Mouse (Mus musculus) c-Kit-positive CD71-negative TER-119-negative erythroid progenitor cells, embryonic 14.5 days (primary cell): ENCODE measurements around the gene Trappc6a.
"Not testable (repeated sequence)": the region's sequence is repeated elsewhere in the genome, so short reads cannot be mapped to it uniquely, and the experiment has no call there.

Experiments used
- DNase-seq: peaks from one replicate; pipeline ENCODE4 v3.0.0-alpha.2; 2013; ENCODE audit warnings: low read depth

Gene Trappc6a

DNA sequence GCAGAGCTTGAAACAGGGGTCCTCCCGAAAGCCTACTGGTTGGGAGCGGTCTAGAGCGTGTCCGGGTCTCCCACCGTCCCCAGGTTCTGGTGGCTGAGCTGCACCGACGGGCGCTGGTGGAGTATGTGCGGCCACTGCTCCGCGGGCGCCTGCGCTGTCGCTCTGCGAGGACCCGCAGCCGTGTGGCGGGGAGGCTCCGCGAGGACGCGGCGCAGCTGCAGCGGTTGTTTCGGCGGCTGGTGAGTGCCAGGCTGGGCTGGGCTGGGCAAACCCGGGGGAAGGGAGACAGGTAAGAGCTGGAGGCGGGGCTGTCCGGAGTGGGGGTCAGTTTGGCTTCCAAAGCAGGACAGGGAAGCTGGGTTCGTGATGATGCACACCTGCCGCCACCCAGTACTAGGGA is 18.7 kb upstream of the Trappc6a start:
- no peak for DNase-seq

DNA sequence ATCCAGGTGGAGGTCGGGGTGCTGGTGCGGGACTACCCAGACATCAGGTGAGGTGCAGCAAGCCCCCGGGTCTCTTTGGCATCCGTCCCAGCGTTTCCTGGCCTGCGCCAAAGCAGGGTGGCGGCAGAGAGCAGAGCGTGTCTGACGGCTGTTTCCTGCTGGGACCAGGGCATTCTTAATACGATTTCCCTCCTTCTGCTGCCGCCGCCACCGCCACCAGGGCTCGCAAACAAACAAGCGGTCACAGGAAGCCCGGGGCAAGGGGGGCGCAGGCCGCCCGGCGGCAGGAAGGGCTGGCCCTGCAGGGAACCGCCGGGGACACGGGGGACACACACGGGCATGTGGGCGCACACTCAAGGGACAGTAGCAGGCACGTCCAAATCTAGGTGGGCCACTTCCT is 16.5 kb upstream of the Trappc6a start:
- DNase-seq, result no peak

DNA sequence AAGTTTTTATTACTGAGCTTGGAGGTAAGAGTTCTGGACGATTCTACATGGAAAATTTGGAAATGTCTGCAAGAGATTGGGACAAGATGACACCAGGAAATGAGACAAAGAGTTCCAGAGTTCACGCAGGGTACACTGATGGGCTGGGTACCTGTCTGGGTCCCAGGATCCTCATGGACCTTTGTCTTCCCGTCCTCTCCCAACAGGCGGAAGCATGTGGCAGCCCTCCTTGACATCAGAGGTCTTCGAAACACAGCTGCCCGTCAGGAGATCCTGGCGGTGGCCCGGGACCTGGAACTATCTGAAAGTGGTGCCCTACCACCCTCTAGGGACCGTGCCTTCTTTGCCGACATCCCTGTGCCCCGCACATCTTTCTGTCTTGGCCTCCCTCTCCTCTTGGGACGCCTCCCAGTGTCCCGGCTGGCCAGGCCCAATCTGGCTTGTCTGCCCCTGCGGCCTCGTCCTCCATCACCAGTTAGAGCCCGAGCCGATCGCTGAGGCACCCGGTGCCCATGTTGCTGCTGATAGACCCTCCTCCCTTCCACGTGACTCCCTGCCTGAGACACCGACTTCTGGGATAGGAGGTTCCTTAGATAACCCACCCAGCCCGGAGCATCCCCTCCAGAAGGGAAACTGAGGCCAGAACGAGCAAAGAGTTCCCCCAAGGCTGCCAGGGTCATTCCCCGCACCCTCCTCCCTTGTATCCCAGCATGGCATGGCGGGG is 13.3 kb upstream of the Trappc6a start:
- no peak for DNase-seq

DNA sequence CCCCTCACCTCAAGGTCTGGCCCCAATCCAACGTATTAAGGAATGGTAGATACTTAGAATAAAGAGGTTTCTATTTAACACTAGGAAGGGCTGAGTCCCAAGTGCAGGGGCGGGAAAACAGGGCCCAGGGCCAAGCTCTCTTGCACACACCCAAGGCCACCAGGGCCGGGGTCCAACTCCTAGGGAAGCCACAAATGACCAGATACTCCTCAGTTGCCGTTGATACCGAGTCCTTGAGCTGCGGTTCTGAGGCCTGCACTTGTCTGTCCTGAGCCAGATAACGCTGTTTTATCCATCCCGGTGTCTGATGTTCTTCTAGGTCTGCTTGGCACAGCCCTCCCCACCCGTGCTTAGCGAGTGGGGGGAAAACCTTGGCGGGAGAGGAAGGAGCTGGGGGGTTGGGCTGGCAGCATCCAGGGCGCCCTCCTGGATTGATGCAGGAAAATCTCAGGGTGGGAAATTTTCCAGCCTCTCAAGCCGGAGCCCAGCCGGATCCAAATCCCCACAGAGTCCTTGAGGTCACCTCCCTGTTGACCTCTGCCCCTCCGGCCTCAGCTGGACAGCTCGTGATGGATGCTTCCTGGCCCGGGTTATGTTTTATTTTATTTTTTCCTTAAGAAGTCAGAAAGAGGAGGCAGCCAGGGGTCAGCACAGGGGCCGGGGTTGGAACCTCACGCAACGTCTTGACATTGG is 12.5 kb upstream of the Trappc6a start:
- no peak for DNase-seq

DNA sequence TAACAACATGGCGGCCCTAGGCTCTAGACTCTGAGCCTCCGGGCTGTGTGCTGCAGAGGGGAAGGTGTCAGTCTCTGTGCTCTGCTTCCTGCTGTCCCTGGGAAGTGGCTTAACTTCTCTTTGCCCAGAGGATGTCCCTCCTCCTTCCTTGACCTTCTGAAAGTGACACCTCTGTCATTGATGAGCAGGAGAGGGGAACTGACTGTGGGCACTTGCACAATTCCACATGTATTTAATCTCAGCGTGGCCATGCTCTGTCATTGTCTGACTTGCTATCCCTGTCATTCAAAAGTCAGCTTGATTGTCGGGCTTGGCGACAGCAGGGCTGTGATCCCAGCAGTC is 12.0 kb upstream of the Trappc6a start:
- no peak for DNase-seq

DNA sequence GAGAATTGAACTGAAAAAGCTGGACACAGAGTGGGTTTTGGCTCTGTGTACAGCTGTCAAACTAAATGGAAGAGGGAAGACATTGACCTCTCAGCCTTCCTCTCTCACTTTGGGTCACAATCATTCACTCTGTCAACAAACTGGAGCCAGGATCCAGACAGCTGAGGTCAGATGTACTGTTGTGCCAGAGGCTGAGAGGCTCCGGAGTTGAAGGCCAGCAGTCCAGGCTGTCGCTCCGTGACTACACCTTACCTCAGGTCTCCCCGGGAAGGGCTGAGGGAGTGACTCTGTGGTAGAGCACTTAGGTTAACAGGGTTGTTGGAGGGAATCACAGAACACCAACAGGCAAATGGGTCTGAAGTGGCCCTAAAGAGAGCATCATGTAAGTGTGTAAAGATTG is 9.9 kb upstream of the Trappc6a start:
- DNase-seq, result no peak

DNA sequence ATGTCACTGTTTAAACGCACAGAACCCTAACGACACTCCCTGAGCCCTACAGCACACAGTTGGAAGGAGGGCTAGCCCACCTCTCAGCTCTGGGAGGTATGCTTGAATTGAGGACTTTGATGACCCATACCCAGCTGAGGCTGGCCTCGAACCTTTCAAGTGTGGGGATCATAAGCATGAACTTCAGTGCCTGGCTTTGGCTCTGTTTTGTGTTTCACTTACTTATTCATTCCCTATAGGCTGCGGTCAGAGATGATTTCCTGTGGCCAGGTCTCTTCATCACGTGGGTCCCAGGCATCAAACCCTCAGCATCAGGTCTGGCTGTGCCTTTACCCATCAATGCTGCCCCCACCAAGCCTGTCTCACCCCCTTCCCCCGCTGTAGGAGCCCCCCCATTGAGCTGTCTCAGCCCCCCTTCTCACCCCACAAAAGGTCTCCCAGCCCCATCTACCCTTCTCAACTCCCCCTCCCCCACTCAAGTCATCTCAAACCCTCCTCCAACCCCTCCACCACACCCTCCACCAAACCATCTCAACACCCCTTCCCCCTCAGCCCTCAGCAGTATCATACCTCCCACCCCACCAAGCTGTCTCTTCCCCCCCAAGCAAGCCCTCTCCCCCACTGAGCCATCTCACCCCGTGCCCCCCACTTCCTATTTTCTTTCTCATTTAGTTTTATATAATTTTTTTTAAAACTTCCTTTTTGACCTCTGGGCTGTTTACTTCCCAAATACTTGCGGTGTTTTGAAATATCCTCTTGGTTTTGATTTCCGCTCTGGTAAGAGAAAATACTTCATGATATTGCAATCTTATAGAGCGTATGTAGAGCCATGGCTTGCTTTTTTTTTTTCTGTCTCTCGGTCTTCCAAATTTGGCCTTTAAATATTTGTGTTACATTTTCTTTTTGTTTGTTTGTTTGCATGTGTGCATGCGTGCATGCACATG is 7.5 kb upstream of the Trappc6a start:
- no peak for DNase-seq

DNA sequence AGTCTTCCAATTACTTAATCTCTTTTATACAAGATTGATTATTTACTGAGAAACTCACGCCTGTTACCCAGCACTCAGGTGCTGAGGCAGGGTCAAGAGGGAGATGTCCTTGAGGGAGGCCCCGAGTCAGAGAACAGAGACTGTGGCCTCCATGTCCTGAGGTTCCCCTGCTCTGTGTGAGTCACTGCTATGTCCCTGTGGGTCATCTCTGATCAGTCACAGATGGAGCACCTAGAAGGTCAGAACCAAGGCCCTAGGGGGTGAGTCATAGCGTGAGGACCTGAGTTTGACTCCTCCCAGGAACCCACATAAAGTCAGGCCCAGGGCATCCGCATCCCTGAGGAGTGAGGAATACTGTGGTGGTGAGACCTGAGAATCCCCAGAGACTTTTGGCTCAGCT is 6.5 kb upstream of the Trappc6a start:
- no peak for DNase-seq

DNA sequence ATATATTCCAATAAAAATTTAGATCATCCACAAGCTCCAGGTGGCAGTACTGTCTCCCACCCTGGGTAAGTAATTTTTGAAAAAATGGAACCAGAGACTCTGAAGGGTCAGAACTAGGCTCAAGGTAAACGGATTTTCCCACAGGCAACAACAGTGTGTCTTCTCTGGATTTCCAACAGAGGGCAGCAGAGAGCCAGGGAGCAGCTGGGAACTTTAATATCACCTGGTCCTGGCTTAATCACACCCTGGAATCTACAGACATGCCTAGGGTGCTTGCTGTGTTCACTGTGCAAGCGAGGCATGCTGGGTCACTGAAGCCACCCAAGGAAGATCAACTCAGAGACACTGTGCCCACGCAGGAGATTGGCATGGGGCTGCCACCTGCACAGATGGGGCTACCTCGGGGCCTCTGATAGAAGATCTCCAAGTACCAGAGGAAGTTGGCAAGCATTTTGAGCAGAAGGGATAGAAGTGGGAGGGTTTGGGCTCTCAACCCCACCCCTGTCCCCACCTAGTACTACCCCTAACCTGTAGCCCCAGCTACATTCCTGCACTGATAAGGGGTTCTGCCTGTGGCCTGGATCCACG is 4.6 kb upstream of the Trappc6a start:
- no peak for DNase-seq

DNA sequence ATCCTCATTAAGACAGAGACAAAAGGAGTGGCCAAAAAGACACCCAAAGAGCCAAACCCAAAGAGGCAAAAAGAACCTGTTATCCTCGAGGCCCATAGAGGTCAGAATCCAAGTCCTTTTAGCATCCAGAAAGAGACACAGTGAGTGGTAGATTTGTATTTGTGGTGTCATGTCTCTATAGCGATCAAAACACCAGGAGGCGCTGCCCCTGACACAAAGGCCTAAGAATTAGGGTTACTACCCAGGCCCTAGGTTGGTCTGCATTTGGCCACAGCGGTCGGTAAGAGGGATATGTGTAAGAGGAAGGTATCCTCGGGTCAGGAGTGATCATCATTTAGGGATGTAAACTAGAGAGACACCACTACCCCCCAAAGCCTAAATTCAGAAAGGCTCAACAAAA is 1.9 kb upstream of the Trappc6a start:
- DNase-seq, result no peak

DNA sequence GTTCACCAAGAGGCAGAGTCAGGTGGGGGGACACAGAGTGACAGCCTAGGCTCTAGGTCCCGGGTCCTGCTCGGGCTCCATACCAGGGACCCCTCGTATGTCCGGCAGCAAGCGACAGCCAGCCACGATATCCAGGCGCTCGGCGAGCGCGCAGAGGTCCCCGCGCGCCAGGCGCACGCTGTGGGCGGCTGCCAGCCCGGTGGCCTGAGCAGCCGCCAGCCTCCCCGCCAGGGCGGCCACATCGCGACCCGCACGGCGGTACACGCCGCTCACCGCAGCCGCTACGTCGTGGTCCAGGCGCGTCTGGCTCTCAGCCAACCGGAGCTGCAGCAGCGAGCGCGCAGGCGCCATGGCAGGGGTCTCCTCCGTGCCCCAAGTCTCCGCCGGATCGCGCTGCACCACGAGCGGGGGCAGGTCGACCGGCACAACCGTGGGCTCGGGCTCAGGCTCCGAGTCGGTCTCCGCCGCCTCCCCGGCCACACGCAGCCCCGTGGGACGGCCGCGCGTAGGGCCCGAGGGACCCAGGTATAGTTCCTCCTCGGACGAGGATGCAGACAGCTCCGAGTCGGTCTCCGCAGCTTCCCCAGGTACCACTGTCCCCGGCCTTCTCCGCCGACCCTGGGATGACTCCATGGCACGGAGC is 1.1 kb upstream of the Trappc6a start:
- no peak for DNase-seq

DNA sequence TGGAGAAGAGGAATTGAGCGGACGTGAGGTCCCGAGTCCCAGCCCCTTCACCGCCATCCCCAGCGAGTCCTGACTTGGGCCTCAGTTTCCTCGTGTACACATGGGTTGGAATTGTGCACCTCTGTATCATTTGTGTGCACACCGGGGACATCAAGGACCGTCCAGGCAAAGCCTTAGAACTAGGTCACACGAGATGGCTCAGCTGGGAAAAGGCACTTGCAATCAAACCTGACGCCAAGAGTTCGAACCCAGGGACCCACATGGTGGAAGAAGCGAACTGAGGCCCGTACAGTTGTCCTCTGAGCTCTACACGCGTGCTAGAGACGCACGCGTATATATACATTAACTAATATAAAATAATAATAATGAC is 598 bp upstream of the Trappc6a start:
- DNase-seq, result no peak

DNA sequence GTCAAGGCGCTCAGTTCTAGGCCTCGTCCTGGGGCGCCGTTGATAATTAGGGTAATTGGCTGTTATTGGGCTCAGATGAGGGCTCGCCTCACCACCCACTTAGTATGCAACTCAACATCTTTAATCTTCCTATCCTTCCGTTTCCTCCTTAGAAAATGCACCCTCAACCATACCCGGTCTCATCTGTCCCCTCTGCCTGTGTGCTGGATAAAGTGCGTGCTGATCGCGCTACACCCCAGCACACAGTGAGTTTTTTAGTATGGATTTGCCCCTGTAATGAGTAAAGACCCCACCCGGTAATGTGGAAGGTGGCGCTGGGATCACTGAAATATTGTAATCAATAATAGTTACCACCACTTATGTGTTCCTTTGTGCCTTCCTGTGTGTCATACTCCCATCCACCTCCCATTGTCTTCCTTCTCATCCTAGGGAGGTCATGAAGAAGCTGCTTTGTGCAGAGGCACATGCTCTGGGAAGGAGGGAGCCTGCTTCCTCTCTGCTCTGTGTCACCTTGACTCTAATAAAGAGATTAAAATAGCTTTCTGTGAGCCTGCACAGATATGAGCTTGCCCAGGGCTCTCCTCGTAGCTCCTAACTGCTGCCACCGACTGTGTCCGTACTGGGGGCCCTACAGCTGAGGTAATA is 851 bp downstream of the Trappc6a start:
- DNase-seq, result no peak

DNA sequence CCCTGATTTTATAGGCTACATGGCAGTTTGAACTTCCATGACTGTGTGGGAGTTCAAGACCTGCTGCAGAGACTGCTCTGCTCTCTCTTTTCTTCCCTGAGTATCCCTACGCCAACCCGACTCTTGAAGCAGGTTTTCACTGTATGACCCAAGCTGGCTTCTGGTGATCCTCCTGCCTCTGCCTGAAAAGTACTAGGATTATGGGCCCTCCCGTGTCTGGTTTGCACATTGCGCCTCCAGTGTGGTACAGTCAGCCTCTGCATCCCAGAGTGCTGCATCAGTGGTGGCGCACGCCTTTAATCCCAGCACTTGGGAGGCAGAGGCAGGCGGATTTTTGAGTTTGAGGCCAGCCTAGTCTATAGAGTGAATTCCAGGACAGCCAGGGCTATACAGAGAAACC is 1.6 kb downstream of the Trappc6a start:
- DNase-seq, result no peak

DNA sequence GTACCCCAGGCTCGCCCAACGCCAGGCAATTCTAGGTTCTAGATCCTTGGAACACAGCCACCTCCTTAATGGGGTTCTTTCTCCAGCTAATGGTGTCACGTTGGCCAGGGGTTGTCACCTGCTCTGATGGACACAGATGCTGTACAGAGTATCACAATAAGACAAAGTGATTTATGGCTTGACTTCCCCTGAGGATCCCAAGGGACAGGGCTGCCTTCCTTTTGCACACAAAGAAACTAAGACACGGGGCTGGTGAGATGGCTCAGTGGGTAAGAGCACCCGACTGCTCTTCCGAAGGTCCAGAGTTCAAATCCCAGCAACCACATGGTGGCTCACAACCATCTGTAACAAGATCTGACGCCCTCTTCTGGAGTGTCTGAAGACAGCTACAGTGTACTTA is 3.7 kb downstream of the Trappc6a start:
- not testable (repeated sequence) for DNase-seq

DNA sequence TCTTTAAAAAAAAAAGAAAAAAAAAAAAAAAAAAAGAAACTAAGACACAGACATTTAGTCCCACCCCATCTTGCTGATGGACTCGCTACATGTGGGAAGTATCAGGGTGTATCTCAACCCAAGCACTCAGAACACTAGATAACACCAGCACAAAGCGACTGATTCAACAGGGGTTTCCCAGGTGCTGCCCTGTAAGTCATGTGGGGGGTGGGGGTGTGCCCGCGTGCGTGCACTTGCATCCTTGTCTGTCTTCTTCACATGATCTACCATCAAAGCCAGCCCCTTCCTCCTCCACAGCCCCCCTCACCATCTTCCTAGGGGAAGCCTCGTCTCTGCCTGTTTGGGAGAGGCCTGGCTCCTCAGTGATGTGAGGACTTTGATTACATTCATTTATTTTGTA is 4.2 kb downstream of the Trappc6a start:
- no peak for DNase-seq

DNA sequence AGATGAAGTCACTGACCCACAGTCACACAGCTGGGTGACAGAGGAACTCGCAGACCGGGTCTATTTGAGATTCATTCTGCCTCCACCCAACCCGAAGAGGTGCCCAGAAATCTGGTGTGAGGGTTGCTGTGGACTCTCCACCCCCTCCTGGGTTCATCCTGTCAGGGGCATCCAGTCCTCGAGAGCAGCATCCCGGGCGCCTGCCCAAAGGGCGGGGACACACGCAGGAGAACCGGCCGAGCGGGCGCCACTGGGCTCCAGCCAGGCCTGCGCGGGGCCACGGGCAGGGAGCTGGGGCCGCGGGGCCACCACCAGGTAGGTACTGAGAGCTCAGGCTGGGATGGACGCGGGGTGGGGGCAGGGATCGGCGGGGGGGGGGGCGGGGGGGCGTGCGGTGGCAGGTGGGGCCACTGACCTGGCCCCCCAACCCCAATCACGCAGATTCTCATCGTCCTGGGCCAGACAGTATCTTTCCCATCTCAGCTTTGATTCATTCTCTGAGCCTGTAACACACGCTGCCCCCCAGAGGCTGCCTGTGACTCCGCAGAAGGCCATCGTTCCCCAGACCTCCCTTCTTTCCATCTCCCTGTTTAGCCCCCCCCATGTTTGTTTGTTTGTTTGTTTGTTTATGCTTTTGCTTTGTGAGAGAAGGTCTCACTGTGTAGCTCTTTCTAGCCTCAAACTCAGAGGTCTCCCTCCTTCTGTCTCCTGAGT is 9.6 kb downstream of the Trappc6a start, which contains the start of gene Nkpd1:
Nkpd1 (plus strand) TSS at position 187 of the 714 bp plus-strand sequence.
- DNase-seq, result no peak

DNA sequence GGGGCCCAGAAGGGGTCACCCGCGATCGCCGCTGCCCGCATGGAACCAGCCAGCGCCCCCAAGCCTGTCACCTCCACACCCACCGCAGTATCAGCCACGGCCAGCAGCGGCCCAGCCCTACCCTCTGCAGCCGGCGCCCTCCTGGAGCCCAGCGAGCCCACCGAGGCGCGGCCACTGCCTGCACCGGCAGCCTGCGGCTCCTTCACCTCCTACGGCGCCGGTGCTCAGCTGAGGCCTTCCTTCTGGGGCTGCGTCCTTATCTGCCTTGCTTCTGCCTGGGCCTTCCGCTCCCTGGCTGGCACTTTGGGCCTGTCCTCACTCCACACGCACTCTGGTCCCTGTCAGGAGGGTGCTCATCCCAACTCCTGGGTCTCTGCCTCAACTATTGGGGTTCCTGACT is 11.8 kb downstream of the Trappc6a start:
- DNase-seq, result no peak

DNA sequence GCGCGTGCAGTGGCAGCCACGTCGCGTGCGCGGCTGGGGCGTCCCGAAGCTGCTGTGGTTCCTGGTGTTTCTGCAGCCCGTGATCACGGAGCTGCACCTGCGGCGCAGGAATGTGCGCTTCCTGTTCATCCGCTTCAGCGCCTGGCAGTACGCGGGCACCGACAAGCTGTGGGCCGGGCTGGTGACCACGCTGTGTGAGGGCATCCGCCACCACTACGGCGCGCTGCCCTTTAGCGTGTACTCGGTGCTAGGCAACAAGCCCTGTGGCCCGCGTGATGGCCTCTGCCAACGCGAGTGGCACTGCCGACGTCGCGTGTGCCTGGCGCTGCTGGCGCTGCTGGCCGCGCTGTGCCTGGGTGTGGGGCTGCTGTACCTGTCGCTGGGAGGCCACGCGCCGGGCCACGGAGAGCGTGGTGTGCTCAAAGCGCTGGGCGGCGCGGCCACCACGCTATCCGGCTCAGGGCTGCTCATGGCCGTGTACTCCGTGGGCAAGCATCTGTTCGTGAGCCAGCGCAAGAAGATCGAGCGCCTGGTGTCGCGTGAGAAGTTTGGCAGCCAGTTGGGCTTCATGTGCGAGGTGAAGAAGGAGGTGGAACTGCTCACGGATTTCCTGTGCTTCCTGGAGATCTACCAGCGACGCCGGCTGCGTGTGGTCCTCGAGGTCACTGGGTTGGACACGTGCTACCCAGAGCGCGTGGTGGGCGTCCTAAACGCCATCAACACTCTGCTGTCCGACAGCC is 15.0 kb downstream of the Trappc6a start:
- DNase-seq, result no peak

DNA sequence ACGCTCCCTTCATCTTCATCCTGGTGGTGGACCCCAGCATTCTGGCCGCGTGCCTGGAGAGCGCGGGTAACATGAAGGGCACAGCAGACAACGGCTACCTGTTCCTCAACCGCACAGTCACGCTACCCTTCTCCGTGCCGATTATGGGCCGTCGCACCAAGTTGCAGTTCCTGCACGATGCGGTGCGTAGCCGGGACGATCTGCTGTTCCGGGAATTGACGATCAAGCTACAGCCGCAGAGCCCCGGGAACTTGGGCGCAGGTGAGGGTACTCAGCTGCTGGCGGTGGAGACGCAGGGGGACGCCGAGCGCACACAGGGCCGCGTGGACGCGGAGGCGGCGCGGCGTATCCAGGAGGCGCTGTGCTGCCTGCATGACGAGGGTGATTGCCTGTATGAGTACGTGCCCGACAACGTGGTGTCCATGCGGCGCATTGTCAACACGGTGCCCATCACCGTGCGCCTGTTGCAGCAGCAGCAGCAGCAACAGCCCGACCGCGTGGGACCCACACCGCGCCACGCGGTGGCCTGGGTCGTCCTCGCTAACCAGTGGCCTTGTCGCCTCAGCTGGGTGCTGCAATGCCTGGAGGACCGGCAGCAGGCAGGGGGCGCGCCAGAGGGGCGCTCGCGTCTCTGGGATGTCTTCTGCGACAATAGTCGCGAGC is 15.7 kb downstream of the Trappc6a start:
- no peak for DNase-seq
